Mouse (Mus musculus) cerebellum, postnatal 25 days (tissue): ENCODE measurements around the gene Ablim1.

Experiments used
- DNase-seq, 2 experiments: peaks; one replicate each; pipeline ENCODE4 v3.0.0; 2021; ENCODE audit warnings: mixed read lengths in 2 of 2

Gene Ablim1

GRCm38 (mm10) chr19:57119661-57120060 lies 195.1 kb downstream of the Ablim1 start:
- no peak for DNase-seq

GRCm38 (mm10) chr19:57118785-57119565 lies 195.7 kb downstream of the Ablim1 start:
- DNase-seq, result peak; percentile 69 to 76

GRCm38 (mm10) chr19:57117751-57118150 lies 197.0 kb downstream of the Ablim1 start:
- DNase-seq, result no peak

- peak in 1 of 2 experiments; percentile 50 for DNase-seq
These were observed 197.7 kb downstream of the Ablim1 start for GRCm38 (mm10) chr19:57116871-57117501.

- no peak for DNase-seq
These were observed 199.0 kb downstream of the Ablim1 start for GRCm38 (mm10) chr19:57115670-57116069.

GRCm38 (mm10) chr19:57114951-57115350 lies 199.8 kb downstream of the Ablim1 start:
- no peak for DNase-seq

- DNase-seq, result no peak
These were observed 200.7 kb downstream of the Ablim1 start for GRCm38 (mm10) chr19:57113975-57114374.

GRCm38 (mm10) chr19:57112816-57113406 lies 201.8 kb downstream of the Ablim1 start:
- DNase-seq, result peak; percentile 62 to 66

GRCm38 (mm10) chr19:57112231-57112815 lies 202.4 kb downstream of the Ablim1 start:
- peak; percentile 73 to 74 for DNase-seq

GRCm38 (mm10) chr19:57111301-57111700 lies 203.4 kb downstream of the Ablim1 start:
- no peak for DNase-seq

GRCm38 (mm10) chr19:57109620-57110019 lies 205.1 kb downstream of the Ablim1 start:
- no peak for DNase-seq

- DNase-seq, result no peak
These were observed 208.2 kb downstream of the Ablim1 start for GRCm38 (mm10) chr19:57106513-57106912.

- no peak for DNase-seq
These were observed 208.7 kb downstream of the Ablim1 start for GRCm38 (mm10) chr19:57106031-57106430.

- no peak for DNase-seq
These were observed 209.6 kb downstream of the Ablim1 start for GRCm38 (mm10) chr19:57105156-57105555.

GRCm38 (mm10) chr19:57104171-57104748 lies 210.5 kb downstream of the Ablim1 start:
- DNase-seq, result peak in 1 of 2 experiments; percentile 70

- peak; percentile 27 to 34 for DNase-seq
These were observed 211.3 kb downstream of the Ablim1 start for GRCm38 (mm10) chr19:57103360-57103958.

GRCm38 (mm10) chr19:57101986-57102385 lies 212.7 kb downstream of the Ablim1 start:
- DNase-seq, result no peak

- no peak for DNase-seq
These were observed 213.8 kb downstream of the Ablim1 start for GRCm38 (mm10) chr19:57100753-57101446.

GRCm38 (mm10) chr19:57099986-57100385 lies 214.7 kb downstream of the Ablim1 start:
- no peak for DNase-seq

GRCm38 (mm10) chr19:57099094-57099357 lies 215.7 kb downstream of the Ablim1 start:
- DNase-seq, result no peak

GRCm38 (mm10) chr19:57098241-57099093 lies 216.3 kb downstream of the Ablim1 start:
- peak; percentile 70 to 75 for DNase-seq
